Mouse (Mus musculus) right cerebral cortex, postnatal 10 days (tissue): ENCODE results near the gene Rmdn3.

Experiments
- DNase-seq, 2 experiments: peaks; one replicate each; pipeline ENCODE4 v3.0.0; 2021; ENCODE audit warnings: low spot score in 2 of 2

Gene Rmdn3

DNA sequence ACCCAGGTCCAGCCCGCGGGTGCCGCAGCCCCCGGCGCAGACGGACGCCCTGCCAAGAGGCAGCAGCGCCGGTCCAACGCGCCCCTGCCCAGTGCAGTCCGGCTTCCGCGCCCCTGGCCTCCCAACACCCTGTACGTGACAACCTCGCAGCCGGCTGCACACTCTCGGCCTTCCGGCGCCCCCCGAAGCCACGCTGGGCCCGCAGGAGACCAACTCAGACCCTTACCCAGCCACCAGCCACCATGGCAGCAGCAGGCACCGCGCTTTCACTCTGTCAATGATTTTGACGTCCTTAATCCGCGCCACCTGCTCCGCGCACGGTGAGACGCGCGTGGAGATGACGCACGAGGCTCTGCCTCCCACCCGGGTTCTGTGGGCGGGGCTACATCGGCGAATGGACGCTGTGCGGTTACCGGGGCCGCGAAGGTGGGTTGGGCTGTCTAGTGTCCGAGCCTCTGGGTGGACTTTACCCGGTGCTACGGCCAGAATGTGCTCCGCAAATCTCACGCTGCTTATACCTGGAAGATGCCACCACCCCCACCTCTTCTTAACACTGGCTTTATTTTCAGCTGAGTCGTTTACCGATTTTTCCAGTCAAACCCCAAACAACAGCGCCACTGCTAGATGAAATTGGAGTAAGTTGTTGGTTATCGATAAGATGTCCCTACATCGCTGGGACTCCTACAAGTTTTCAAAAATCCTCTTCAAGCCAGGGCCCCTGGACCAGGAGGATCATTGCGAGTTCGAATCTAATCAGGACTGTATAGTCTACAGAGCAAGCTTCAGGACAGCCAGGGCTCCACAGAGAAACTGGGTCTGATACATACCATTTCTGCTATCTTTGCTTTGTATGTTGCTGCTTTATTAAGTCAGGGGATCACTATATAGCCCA, at the start of gene Rmdn3:
Gene Rmdn3 (minus strand): TSS at position 354 of the 892 bp plus-strand sequence.
- DNase-seq, result peak; percentile 98

DNA sequence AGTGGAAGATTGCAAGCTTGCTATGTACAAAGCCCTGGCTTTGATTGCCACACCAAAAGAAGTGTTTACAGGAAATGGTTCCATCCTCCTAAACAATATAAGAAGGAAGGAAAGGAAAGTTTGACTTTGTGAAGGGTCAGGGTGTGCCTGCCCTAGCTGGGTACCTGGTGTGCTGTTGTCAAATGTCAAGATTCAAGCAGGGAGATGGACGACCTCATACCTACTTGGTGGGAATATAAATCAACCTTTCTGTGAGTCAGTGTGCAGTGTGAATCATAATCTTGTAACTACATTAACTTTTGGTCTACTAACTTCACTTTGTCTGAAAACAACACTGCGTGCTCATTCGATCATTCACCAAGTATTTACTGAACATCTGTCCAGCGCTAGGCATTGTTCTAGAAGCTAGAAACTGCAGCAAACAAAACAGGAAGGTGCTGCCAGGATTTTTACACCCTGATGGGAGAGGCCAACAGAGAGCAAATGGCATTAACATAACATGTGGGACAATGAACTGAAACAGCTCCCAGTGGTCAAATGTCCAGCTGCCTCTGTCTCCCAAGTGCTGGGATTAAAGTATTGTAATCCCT, 47.1 kb upstream of the Rmdn3 start:
- no peak for DNase-seq

DNA sequence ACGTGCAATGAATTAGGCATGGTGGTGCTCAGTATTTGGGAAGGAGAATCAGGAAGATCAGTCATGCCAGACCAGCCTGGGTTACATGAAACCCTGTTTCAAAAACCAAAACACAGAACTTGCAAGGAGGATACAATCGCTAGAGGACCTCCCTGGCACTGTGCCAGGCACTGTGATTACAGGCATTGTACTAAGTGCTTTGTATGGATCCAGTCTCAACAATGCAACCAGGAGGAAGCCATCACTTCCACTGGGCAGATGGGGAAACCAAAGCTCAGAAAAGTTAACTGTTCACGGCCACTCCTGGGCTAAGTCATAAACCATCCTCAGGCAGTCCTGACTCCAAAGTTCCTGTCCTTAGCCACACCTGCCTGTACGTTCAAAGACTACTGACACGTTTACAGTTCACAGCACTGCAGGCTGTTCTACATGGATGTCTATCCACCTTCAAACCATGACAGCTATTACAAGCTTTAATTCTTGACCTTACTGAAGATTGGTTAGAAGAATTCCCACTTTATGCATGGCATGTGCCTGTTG, 46.1 kb upstream of the Rmdn3 start:
- DNase-seq, result peak in 1 of 2 experiments; percentile 45

DNA sequence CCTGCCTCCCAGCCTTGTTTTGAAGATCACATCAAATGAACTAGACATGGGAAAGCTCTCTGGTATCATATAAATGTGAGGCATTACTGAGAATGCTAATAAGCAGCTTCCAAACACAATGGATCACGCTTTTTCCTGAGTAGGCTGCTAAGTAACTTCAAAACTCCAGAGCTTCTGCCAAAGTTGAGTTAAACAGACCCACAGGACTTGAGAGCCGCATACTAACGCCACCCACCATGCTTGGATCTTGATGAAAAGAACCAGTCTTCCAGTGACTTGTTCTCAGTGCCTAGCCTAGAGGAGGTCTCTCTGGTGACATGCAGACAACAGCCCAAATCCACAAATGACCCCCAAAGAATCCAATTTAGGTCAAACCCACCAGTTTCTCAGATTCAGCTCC, 42.1 kb upstream of the Rmdn3 start:
- DNase-seq, result no peak

DNA sequence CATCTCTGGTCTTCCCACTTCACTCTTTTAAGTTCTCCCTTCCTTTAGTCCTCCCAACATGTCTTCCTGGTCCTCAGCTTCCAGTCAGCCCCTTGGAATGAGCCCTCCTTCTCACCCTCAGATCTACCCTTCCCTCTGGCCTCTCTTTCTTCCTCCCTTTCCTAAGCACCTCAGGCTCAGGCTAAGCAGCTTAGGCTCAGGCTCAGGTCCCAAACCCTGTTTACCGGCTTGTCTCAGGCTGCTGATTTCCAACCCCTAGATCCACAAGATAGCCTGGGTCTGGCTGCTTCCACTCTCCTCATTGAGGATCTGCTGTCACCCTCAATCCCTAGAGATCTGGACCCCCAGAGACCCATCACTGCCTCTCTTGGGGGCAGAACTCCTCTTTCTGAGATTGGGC, 41.2 kb upstream of the Rmdn3 start:
- DNase-seq, result no peak

DNA sequence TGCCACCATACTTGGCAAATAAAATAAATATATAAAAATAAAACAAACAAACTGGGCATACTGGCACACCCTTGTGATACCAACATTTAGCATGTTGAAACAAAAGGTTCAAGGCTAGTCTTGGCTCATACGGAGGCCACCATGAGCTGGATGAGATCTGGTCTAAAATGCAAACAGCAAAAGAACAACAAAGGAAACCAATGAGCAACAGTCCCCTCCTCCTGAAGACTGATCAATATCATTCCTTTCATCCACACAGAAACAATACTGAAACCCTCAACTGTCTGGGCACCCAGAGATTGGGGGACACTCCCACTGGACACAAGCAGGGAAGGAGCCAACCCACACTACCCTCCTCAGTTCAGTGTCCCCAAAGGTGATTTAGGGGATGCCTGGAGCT, 40.7 kb upstream of the Rmdn3 start:
- no peak for DNase-seq

DNA sequence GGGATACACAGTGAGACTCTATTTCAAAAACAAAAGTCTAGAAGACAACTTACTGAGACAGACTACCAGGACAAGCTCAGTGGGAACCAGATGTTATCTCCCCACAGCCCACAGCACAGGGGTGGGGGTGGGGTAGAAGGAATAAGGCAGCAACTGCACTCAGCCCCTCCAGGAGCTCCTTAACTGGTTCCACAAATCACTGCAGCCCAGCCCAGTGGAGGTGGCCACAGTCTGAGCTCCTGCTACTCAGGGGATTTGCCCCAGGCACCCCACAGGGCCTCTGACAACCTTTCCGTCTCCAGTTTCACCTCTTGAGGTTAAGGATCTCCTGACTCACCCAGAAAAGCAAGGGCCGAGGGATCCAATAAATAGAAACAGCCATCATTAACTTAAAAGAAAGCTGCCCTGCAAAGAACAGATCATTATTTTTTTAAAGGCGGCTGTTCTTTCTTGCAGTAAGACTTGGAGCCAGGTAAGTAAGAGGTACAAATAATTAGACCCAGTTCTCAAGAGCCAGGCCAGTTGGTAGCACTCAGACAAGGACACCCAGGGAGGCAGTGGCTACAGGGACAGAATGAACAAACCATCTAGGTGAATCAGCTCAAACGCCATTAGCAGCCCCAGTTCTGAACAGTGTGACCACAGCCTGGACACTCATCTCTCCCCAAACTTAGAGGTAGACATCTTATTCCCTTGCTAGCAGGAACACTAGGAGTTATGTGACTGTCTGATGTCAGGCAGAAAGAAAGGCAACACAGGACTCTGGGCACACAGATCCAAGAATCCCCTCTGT, 39.7 kb upstream of the Rmdn3 start:
- no peak for DNase-seq

DNA sequence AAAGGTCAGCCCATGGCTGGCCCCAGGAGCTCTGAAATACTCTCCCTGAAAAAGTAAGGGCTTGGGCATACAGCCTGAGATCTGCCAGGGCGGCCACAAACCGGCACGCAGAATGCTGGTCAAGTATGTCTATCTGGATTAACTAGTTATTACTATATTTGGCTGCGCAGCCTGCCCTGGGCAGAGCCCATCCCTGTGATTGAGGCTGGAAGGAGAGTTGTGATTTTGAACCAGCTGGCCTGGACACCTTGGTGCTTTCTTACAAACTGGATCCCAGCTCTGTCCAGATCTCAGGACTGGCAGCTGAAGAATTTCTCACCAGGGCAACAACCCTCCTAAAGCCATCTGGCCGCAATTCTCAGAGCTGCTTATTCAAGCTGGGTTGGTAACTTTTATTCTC, 37.3 kb upstream of the Rmdn3 start:
- no peak for DNase-seq

DNA sequence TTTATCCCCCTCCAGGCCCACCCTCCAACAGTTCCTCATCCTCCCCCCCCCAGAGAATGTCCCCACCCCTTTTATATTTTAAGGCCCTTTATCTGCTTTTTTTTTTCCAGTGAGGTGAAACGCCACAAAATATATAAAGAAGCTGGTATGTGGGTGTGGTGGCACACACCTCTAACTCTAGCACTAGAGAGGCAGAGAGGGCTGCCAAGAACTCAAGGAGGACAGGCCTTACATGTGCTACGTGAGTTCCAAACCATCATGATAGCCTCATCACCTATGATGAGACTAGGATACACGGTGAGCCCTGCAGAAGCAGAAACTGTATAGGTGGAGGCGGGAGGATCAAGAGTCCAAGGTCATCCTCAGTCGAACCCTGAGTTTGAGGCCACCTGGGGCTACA, 34.1 kb upstream of the Rmdn3 start:
- DNase-seq, result no peak

DNA sequence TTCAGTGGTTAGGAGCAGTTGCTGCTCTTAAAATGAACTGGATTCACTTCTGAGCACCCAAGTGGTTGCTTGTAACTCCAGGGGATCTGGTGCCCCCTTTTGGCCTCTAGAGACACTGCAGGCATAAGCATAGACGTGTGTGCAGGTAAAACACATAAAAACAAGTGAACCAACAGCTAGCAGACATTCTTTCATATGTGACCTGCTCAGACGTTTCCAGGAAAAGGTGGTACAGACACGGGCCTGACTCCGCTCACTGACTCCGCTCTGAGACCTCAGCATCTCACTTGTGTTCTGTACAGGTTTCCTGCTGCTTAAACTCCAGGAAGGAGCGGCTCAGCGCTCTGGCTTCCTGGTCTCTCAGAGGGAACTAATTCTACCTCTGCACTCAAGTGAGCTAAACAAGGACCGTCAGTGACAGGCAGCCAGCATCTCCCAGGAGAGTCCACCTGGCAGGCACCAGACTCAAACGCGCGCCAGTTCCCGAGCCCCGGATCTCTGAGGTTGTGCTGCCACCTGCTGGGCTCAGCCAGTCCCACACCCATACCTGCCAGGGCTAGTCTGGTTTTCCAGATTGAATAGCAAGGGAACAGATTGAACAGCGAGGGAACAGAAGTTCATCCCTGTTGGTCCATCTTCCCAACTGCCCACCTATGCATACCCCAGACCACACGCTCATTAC, 32.3 kb upstream of the Rmdn3 start:
- DNase-seq, result peak; percentile 77 to 85

DNA sequence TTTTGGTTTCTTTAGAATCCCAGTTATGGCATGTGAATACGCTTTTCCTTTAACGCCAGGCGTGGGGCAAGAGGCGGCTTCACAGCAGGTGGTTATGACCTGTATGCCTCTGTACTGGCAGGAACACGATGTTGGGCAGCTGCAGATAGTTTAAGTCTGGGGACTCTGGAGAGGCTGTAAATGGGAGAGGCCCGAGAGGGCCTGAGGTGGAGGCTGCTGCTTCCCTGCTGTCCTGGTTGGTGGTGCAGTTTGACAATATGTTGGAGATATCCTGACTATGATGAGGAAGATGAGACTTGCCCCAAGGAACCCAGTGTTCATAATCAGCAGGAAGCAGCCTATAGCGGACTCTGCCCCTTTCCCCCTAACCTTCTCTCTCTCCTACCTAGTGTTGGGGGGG, 26.1 kb upstream of the Rmdn3 start:
- DNase-seq, result no peak

DNA sequence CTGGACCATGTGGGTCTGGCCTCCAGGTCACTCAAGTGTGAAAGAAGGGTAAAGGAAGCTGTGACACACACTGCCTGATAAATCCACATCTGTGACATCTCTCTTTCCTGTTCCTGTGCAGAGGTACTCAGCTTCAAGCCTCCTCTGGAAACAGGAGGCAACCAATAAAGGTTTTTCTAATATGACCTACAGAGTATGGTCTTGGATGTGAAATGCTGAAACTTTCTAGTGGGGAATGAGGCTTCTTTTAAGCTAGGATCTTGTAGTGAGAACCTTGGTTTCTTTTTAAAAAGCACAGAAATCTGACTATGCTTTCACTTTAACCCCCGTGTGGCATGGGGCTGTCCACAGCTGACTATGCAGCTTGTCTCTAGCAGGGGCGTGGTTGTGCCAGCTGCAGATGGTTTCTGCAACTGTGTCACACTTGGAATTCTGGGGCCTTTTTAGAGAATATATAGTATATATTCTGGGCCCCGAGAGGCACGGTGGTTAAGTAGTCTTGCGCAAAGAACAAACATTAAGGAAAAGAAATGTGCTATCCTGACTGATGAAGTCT, 20.6 kb upstream of the Rmdn3 start:
- no peak for DNase-seq

DNA sequence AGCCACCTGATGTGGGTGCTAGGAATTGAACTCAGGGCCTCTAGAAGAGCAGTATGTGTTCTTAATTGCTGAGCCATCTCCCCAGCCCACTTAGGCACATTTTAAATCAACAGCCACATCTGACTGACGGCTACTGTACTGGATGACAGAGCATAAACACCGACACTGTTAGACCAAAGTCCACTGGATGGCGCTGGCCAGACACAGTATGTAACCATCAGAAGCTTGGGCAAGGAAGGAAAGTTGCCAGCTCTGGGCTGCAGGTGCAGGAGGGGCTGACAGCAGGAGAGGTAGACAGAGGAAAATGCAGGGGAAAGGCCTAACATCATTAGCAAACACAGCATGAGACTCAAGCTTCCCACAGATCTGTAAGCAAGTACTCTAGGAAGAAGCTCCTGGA, 19.9 kb upstream of the Rmdn3 start:
- no peak for DNase-seq

DNA sequence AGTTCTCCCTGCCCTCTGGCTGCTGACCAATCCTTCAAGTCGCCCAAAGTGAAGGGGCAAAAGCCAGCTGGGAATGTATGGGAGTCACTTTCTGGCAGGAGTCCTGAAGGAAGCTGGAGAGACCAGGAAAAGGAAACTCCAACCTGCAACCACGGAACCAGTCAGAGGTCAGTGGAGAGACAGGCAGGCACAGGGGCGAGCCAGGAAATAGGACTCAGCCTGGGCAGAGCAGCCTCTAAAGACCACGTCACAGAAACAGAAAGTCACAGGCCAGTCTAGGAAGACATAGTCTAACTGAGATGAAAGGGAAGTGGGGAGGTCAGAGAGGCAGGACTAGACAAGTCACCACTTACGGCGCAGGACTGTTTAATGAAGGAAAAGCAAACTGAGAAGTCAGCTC, 18.8 kb upstream of the Rmdn3 start:
- no peak for DNase-seq

DNA sequence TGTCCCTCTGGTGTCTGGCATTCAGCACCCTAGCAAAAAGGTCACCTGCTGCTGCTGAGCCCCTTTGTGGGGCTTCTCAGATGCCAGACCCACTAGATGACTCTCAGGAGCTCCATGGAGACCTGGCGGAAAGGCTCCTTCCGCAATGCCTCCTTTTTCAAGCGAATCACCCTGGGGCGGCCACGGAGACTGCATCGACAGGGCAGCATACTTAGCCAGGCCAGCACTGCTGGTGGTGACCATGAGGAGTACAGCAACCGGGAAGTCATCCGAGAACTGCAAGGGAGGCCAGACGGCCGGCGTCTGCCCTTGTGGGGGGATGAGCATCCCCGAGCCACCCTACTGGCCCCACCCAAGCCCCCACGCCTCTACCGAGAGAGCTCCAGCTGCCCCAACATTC, 18.0 kb upstream of the Rmdn3 start:
- no peak for DNase-seq

DNA sequence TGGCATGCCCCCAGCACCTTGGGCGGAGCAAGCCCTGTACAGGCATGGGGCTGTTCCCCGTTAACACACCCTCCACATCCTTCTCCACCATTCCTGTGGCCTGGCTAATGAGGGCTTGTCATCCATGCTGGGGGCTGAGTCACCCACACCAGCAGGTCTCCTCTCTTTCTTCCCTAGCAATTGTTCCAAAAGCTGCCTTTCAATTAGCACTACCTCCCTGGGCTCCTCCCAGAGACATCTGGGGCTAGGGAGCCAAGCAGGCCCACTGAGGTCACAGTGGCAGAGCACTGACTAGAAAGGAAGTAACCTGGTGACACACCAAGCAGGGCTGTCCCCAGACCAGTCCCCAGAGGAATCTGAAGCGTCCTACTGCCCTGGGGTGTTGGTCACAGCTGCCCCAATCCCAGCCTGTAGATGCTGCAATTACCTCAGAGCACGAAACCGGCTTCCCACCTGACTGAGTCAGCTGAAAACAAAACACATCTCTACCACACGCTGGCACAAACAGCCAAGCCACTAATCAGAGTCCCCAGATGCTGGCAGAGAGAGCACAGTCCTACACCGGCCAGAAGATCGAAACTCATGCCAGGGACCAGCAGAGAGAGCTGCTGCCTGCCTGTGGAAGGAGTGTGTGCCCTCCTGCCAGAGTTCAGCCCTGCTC, 17.3 kb upstream of the Rmdn3 start, which contains the start of gene Gm14137:
Gene Gm14137 (plus strand): TSS at position 519 of the 661 bp plus-strand sequence.
- no peak for DNase-seq

DNA sequence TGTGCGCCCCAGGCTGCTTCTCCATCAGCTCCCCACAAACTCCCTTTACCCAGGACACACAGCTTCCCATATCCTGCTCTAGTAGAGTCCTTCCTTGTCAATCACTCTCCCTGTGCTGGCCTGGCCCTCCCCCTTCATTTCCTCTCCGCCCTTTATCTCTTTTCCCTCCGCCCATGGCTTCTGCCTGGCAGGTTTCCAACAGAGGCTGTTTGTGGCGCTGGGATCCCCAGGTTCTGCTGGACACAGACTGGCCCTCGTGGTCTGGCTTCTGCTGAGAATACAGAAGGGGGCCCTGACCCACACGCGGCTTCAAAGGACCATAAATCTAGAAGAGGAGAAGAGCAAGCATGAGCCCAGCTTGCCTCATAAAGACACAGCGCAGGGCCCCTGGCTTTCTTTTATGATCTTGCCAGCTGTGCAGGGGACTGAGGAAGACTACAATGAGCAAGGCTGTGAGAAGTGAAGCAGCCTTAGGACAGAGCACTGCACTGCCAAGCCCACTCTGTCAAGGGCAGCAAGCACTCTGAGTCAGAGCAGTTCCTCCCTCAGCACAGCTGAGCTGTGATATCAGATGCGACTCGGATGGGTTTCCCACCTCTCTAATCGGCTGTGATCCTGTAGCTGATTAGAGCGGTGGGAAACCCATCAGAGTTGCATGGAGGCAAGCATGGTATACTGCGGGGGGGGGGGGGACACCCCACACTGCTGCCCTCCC, 16.2 kb upstream of the Rmdn3 start:
- DNase-seq, result peak; percentile 53 to 56

DNA sequence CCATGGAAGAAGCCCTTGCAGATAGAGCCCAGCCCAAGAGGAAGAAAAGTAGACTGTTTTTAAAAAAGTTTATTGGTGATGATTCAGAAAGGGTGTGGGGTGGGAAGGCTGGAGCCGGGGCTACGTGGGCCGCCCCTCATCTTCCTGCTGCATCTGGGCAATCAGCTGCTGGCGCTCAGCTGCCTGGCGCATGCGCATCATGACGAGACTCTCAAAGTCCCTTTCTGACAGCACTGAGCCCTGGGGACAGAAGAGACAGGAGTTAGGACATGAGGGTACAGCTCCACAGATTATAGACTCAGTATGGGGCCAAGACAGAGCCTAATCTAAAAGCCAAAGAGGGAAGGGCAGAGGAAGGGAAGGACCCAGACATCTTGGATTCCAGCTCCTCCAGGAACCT, 15.6 kb upstream of the Rmdn3 start:
- DNase-seq, result no peak

DNA sequence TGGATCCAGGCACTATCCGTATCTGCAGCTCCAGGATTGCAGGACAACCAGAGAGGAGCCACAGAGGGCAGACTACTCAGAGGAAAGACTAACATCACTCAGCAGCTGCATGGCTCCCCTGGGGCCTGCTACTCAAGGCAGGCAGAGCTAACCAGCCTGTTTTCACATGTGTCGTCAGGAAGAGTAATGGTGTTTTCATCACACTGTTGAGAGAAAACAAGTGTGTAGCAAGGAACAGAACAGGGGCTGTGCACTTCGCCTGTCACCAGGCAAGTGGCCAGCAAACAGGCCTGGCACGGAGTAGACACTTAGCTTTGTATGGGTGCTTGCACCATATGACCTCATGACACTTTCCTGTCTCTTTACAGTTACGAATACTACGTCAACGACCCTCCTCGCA, 14.7 kb upstream of the Rmdn3 start:
- no peak for DNase-seq

DNA sequence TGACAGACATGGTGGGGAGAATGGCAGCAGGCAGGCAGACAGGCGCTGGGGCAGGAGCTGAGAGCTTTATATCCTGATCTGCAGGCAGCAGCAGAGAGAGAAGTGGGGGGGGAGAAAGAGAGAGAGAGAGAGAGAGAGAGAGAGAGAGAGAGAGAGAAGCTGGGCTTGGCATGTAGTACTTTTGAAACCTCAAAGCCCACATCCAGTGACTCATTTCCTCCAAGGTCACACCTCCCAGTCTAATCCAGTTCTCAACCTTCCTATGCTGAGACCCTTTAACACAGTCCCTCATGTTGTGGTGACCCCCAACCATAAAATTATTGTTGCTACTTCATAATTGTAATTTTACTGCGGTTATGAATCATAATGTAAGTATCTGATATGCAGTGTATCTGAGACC, 13.4 kb upstream of the Rmdn3 start:
- no peak for DNase-seq
